In genomic region chr4:95199394-95199793, GRCm38 (mm10) we compare ENCODE assay signal across 14 mouse cellular contexts.
DNase-seq lines count a peak whose midpoint lies in the region; ATAC-seq lines count a peak whose summit lies in the region.
"Had no signal": no experiment of that assay in that cellular context is flagged by ENCODE, and none has a peak within 500 bp of the region (broad histone marks: within the 10 kb centered on the region; RNA-seq: fewer than 3 reads in every experiment).

No protein-coding gene starts in this region.

- no peak overlapping the region for H3K9ac ChIP-seq in intestine, embryonic 15.5 days
- H3K9ac ChIP-seq: embryonic facial prominence, embryonic 12.5 days had no signal

- no peaks in the 10 kb centered on the region for H3K27me3 ChIP-seq in intestine, embryonic 15.5 days (replicated peaks)
- H3K27me3 ChIP-seq: embryonic facial prominence, embryonic 12.5 days; Patski had no signal

- peak; percentile 19 for DNase-seq in embryo, embryonic 10 days (ENCODE audit: low spot score)
- no peak for DNase-seq in embryo, embryonic 9.5 days (ENCODE audit: extremely low spot score)
- DNase-seq in embryo, embryonic 10.5 days (ENCODE audit: low spot score), result peak; percentile 32
- peak; percentile 4 for DNase-seq in mesoderm, embryonic 11.5 days (ENCODE audit: low read depth, low spot score)
- no peak for DNase-seq in thymus, postnatal 4 days
- no peak for DNase-seq in spleen, postnatal 14 days (ENCODE audit: low spot score in 2 of 2)
- DNase-seq: cerebellum, adult 8-10 months; right cerebral cortex, postnatal 25 days had no signal

- H3K9me3 ChIP-seq in intestine, embryonic 15.5 days, result no peaks in the 10 kb centered on the region
- H3K9me3 ChIP-seq: embryonic facial prominence, embryonic 12.5 days had no signal

- peaks cover 9% of the 10 kb centered on the region for H3K4me1 ChIP-seq in intestine, embryonic 15.5 days (replicated peaks)

- no peak overlapping the region for H3K4me2 ChIP-seq in intestine, embryonic 15.5 days (replicated peaks)
- H3K4me2 ChIP-seq: embryonic facial prominence, embryonic 12.5 days; liver, embryonic 11.5 days had no signal

- no peak overlapping the region for H3K4me3 ChIP-seq in intestine, embryonic 15.5 days (replicated peaks)
- H3K4me3 ChIP-seq: embryonic facial prominence, embryonic 12.5 days had no signal

- H3K36me3 ChIP-seq in intestine, embryonic 15.5 days, result no peaks in the 10 kb centered on the region
- H3K36me3 ChIP-seq: embryonic facial prominence, embryonic 12.5 days had no signal

- WGBS in intestine, embryonic 15.5 days, result 85% methylated on average over 5 of the region's 5 CpGs

- ATAC-seq in granulocyte monocyte progenitor cell, adult 5-6 weeks (replicated peaks; ENCODE audit: poor library complexity, severe bottlenecking), result 0 out of 2 replicates have a peak, but pooled peaks have one; percentile 13
- no peak for ATAC-seq in intestine, embryonic 15.5 days
- ATAC-seq: intestine, embryonic 16.5 days; Patski had no signal

- no peak overlapping the region for H3K27ac ChIP-seq in intestine, embryonic 15.5 days
- H3K27ac ChIP-seq: embryonic facial prominence, embryonic 12.5 days had no signal

Comparison
In these comparisons a context has a peak if more than half of its experiments do, and no peak if none do; other contexts are left out.
1. DNase-seq: peak in embryo, embryonic 10 days (single experiment), embryo, embryonic 10.5 days (single experiment) and mesoderm, embryonic 11.5 days (single experiment); none in embryo, embryonic 9.5 days (single experiment), thymus, postnatal 4 days (single experiment) and spleen, postnatal 14 days (0 of 2).